Mouse (Mus musculus) macrophage (primary cell): ENCODE data around the gene Ubqln4. TPM values are rescaled to one million over a fixed set of nuclear protein-coding genes. Genes with fewer than 3 reads are reported as not detected.
"Not testable (repeated sequence)": the region's sequence is repeated elsewhere in the genome, so short reads cannot be mapped to it uniquely, and the experiment has no call there.

Source experiments
- H3K27ac ChIP-seq: fragments of 350-480 bp; formaldehyde crosslinking; 2 replicates; pipeline ENCODE4 v1.9.0; 2021
- H3K36me3 ChIP-seq: fragments of 350-480 bp; formaldehyde crosslinking; 2 replicates; pipeline ENCODE4 v1.9.0; 2021; ENCODE audit errors: inconsistent target
- H3K4me3 ChIP-seq: fragments of 350-480 bp; formaldehyde crosslinking; 2 replicates; pipeline ENCODE4 v1.9.0; 2021; ENCODE audit errors: inconsistent target
- H3K79me2 ChIP-seq: fragments of 350-480 bp; formaldehyde crosslinking; 2 replicates; pipeline ENCODE4 v1.9.0; 2021; ENCODE audit errors: inconsistent target
- WGBS: methylation state at CpG from one replicate; pipeline ENCODE4 v1.1.7; 2026; ENCODE audit warnings: inconsistent platforms; ENCODE audit not compliant: missing documents; 5-methylcytosine and 5-hydroxymethylcytosine counted together
- polyA plus RNA-seq: library from polyadenylated mRNA; stranded (reverse); fragments of 250-400 nt; gene quantifications from 3 replicates; pipeline ENCODE4 v1.2.4, GENCODE M21; 2018; ENCODE audit warnings: inconsistent platforms

The Ubqln4 gene
- polyA plus RNA-seq, 1 experiment from 2014 or later: 26.3 TPM

DNA sequence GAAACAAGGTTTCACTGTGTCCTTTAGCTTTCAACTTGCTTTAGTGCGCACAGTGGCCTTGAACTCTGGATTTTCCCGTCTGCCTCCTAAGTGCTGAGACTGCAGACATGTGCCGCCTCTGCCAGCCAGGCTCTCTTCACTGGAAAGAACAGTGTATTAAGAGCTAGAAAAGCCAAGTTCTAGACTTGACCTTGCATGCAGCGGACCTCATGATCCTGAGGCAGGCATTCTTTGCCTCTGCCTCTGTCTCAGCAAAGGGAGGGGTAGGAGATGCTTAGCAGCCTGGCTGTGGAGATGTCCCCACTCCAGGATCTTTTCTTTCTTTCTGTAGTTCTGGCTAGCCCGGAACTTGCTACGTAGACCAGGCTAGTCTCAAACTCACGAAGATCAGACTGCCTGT, 51.3 kb downstream of the Ubqln4 start:
- Histone ChIP-seq H3K4me3 (no peak overlapping the region), H3K27ac (0 out of 2 replicates have a peak overlapping the region, but pooled peaks have one; percentile 66), H3K36me3 (no peaks in the 10 kb centered on the region), H3K79me2 (peaks cover 18% of the 10 kb centered on the region; the same call in 1 of the 2 replicates)
- 93% methylated on average over 7 of the region's 7 CpGs for WGBS

DNA sequence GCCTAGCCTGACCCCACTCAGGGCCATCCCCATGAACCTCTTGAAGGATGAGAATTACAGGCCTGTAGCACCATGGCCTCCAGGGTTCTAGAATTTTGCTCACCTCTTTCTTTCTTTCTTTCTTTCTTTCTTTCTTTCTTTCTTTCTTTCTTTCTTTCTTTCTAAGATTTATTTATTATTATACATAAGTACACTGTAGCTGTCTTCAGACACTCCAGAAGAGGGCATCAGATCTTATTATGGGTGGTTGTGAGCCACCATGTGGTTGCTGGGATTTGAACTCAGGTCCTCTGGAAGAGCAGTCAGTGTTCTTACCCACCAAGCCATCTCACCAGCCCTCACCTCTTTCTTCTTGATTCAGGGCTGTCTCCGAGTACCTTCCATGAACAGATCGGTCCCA, 52.1 kb downstream of the Ubqln4 start, which contains the start of gene Arhgef2:
Gene Arhgef2, plus strand, starts transcription at position 301 of the 400 bp plus-strand sequence.
- not testable (repeated sequence) for H3K36me3 ChIP-seq, H3K4me3 ChIP-seq
- peaks cover 18% of the 10 kb centered on the region; the same call in 1 of the 2 replicates for H3K79me2 ChIP-seq
- H3K27ac ChIP-seq: peak within 1 kb of the TSS; percentile 74
- WGBS: 96% methylated on average over 2 of the region's 2 CpGs

DNA sequence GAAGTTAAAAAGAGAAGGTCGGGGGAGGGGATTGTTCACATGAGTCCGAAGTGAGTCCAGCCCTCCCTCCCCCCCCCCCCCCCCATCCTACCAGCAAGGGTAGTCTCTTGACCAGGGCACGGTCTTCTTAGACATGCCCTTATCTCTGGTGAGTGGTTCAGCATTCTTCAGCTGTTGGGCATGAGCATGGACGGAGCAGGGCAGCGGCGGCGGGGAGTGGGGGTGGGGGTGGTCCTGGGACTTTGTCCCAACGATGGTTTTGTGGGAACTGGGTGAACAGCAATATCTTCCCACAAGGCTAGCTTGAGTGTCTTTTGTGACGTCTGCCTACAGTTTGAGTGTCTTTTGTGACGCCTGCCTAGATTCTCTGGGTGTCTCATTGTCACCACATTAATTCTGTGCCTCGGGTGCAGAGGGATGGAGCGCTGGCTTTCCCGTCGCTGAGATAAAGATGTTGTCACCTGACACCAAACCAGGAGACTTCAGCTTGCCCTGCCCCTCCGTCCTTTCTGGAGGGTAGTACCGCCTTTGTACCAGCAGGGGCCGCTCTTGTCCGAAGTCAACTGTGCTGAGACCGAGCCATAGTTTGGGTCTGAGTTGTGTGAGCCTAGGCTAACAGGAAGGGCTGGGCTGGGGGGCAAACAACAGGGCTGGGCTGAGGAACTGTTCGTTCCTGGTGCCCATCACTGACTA, 53.7 kb downstream of the Ubqln4 start:
- WGBS: 2% methylated on average over 20 of the region's 20 CpGs
- Histone ChIP-seq H3K27ac (peak overlapping the region; percentile 74), H3K79me2 (peaks cover 18% of the 10 kb centered on the region; the same call in 1 of the 2 replicates), H3K36me3 (no peaks in the 10 kb centered on the region), H3K4me3 (peak overlapping the region; percentile 19)

DNA sequence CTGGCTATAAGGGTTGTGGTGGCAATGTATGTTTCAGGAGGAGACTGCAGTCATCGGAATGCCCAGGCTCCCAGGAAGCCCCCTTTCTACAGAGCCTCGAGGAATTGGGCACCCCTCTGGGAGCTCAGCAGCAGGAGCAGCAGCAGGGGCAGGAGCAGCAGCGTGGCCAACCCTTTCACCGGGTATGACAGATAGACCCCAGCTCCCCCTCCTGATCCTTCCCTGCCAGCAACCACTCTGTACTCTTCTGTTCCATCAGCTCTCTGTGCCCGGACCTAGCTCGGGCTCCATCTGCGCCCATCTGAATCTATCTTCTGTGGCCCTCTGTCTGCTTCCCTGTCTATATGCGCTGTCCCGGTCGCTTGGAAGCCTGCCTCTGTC, 54.2 kb downstream of the Ubqln4 start:
- H3K4me3 ChIP-seq: peak overlapping the region; percentile 19
- peak overlapping the region; percentile 74 for H3K27ac ChIP-seq
- 41% methylated on average over 10 of the region's 10 CpGs for WGBS
- peaks cover 18% of the 10 kb centered on the region; the same call in 1 of the 2 replicates for H3K79me2 ChIP-seq
- H3K36me3 ChIP-seq: peaks cover under 1% of the 10 kb centered on the region; the same call in 1 of the 2 replicates

DNA sequence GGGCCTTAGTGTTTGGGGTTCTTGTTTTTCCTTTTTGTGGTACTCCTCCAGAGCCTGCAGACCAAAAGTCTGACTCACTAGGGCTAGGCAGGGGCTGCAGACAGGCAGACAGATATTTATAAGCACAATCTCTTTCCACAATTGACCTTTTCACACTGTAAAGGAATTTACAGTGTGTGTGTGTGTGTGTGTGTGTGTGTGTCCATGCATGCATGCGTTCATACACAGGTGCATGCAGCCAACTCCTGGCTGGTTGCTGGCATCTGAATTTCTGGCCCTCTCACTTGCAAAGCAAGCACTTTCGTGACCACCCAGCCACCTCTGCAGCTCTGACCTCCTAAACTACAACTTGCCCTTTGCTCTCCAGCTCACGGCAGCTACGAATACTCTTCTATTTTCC, 55.5 kb downstream of the Ubqln4 start:
- Histone ChIP-seq H3K36me3 (peaks cover 10% of the 10 kb centered on the region; the same call in 1 of the 2 replicates), H3K79me2 (peaks cover 18% of the 10 kb centered on the region; the same call in 1 of the 2 replicates), H3K4me3 (no peak overlapping the region), H3K27ac (peak overlapping the region; percentile 2; the same call in 1 of the 2 replicates)
- WGBS: 94% methylated on average over 3 of the region's 4 CpGs

DNA sequence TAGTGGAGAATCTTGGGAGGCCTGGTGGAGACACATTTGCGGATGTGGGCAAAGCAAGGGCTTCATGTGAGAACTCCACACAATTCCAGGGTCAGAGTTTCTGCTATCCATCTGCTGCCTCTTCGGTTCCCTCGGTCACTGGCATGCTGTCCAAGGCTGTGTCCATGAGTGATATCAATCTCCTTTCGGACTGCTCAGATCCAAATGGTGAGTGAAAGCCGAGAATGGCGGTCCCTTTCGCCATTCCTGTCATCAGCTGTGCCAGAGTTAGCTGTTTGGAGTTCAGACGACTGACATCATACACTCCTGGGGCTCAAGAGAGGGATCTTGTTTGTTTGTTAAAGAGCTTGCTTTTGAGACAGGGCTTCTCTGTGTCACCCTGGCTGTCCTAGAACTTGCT, 60.9 kb downstream of the Ubqln4 start:
- Histone ChIP-seq H3K36me3 (peaks cover 33% of the 10 kb centered on the region), H3K27ac (no peak overlapping the region), H3K79me2 (peaks cover under 1% of the 10 kb centered on the region; the same call in 1 of the 2 replicates), H3K4me3 (no peak overlapping the region)
- 94% methylated on average over 8 of the region's 8 CpGs for WGBS

DNA sequence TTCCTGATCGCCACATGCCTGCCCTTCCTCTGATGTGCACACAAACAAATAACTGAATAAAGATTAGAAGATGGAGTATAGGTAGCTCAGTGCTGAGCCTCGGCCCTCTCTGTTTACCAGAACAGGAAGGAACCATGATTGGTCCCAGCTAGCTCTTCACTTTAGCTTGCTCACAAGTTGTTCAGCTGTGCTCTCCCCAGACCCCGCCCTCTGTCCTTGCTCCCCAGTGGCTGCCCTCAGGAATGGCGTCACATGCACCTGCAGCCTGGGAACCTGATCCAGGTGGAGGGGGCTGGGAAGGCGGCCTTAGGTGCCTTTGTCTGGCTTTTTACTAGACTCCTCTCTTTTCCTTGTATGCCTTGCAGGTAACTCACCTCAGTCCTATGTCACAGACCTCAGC, 61.6 kb downstream of the Ubqln4 start:
- H3K36me3 ChIP-seq: peaks cover 33% of the 10 kb centered on the region
- H3K79me2 ChIP-seq: peaks cover under 1% of the 10 kb centered on the region; the same call in 1 of the 2 replicates
- H3K4me3 ChIP-seq: no peak overlapping the region
- 83% methylated on average over 4 of the region's 5 CpGs for WGBS
- H3K27ac ChIP-seq: no peak overlapping the region

DNA sequence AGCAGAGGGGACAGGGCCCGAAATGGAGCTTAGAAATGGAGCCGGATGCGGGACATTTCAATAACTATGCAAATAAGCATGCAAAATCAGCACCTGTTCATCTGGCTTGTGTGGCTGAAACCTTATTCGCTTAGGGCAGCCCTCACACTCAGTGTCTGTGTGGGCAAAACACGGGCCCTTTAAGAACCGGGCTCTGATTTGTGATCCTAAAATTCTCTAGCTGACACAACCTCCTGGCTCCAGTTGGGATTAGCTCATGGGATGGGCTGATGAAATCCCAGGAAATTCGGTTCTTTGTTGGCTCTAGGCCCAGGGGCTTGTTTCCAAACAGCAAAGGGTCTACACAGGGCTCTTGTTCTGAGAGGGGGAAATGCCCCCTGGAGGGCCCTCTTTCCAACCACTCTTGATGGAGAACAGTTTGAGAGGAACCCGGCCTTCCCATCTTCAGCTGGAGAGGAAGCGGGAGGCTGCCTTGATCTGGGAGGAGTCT, 62.4 kb downstream of the Ubqln4 start:
- Histone ChIP-seq H3K27ac (no peak overlapping the region), H3K4me3 (no peak overlapping the region), H3K79me2 (peaks cover 8% of the 10 kb centered on the region; the same call in 1 of the 2 replicates), H3K36me3 (peaks cover 33% of the 10 kb centered on the region)
- WGBS: 93% methylated on average over 9 of the region's 9 CpGs

DNA sequence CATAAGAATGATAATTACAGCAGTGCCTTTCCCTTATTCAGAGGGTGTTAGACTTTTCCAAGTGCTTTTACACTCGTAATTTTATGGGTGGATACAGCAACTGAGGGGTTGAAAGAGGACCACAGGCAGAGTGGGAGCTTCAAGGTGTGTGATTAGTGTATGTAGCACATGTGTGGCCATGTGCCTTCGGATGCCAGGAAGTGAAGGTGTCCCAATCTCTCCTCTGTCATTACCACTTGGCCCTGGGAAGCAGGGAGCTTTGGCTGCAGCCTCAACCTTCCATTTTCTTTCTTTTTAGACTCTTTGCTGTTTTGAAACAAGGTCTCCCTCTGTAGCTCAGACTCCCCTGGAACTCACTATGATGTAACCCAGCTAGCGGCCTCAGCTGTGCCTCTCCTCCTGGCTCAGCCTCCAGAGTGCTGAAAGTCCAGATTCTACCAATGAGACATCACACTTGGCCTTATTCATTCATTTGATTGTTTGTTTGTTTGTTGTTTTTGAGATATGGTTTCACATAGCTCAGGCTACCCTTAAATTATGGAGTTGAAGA, 63.5 kb downstream of the Ubqln4 start:
- Histone ChIP-seq H3K27ac (no peak overlapping the region), H3K36me3 (peaks cover 33% of the 10 kb centered on the region), H3K4me3 (no peak overlapping the region), H3K79me2 (peaks cover 16% of the 10 kb centered on the region)
- WGBS: 81% methylated on average over 3 of the region's 3 CpGs

DNA sequence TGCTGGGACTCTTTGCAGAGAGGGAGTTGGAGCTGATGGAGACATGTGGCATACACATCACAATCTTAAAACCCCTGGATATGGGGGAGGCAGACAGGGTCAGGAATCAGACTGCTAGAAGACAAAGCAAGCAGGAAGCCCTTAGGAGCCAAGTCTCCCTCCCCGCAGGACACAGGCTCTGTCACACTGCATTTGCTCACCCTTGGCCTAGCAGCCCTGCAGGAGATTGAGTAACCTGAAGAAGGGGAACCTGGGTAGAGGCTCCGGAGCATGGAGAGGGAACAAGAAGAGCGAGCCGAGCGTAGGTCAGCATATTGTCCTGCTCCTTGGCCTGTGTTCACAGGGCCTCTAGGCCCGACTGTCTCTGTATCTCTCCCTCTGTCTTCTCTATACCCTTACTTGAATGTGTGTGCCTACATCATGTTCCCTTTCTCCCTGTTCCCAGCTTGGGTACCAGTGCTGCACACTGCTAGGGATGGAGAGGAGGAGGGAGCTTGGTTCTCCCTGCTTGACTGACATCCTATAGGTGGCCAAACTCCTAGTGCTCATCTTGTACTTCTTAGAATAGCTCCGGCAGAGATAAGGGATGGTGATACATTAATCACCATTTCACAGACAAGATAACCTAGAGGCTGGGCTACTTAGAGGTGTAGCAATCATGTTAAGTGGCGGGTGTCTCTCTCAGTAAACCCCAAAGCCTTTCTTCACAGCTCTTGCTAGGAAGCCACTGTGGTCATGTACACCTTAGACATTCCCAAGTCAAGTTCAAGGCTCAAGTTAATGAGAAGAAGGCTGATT, 64.7 kb downstream of the Ubqln4 start:
- peaks cover 28% of the 10 kb centered on the region for H3K79me2 ChIP-seq
- H3K36me3 ChIP-seq: peaks cover 28% of the 10 kb centered on the region
- 27% methylated on average over 8 of the region's 8 CpGs for WGBS
- no peak overlapping the region for H3K4me3 ChIP-seq
- peak overlapping the region; percentile 38 for H3K27ac ChIP-seq

Other genes with a start within 250 kb of the Ubqln4 start
- 347 to 461 TPM (median 393 TPM) in 3 replicates for gene Glmp, start 228.7 kb upstream of the Ubqln4 start, polyA plus RNA-seq
- gene Tmem79, start 217.6 kb upstream of the Ubqln4 start, polyA plus RNA-seq: 0.13 to 0.59 TPM (median 0.42 TPM) in 3 replicates
- gene Smg5, start 217.5 kb upstream of the Ubqln4 start, polyA plus RNA-seq: 14.9 to 23.8 TPM (median 23.6 TPM) in 3 replicates
- gene Paqr6, start 189.2 kb upstream of the Ubqln4 start, polyA plus RNA-seq: not detected in 3 replicates
- not detected in 3 replicates for gene Bglap3, start 181.0 kb upstream of the Ubqln4 start, polyA plus RNA-seq
- not detected in 3 replicates for gene Bglap2, start 175.1 kb upstream of the Ubqln4 start, polyA plus RNA-seq
- gene Bglap, start 169.3 kb upstream of the Ubqln4 start, polyA plus RNA-seq: not detected in 3 replicates
- 20.9 to 38.7 TPM (median 26.5 TPM) in 3 replicates for gene Pmf1, start 143.4 kb upstream of the Ubqln4 start, polyA plus RNA-seq
- gene Slc25a44, start 128.6 kb upstream of the Ubqln4 start, polyA plus RNA-seq: 23.0 to 38.3 TPM (median 30.3 TPM) in 3 replicates
- gene Sema4a, start 92.6 kb upstream of the Ubqln4 start, polyA plus RNA-seq: 7.3 to 33.5 TPM (median 7.7 TPM) in 3 replicates
- gene Lmna, start 43.8 kb upstream of the Ubqln4 start, polyA plus RNA-seq: 96.7 to 217 TPM (median 105 TPM) in 3 replicates
- 0.08 to 0.10 TPM (median 0.10 TPM) in 3 replicates for gene Mex3a, start 21.4 kb upstream of the Ubqln4 start, polyA plus RNA-seq
- not detected in 3 replicates for gene Rab25, start 5.5 kb upstream of the Ubqln4 start, polyA plus RNA-seq
- 164 to 206 TPM (median 186 TPM) in 3 replicates for gene Lamtor2, start 684 bp upstream of the Ubqln4 start, polyA plus RNA-seq
- 108 to 122 TPM (median 113 TPM) in 3 replicates for gene Ssr2, start 22.1 kb downstream of the Ubqln4 start, polyA plus RNA-seq
- 83.0 to 111 TPM (median 86.2 TPM) in 3 replicates for gene Arhgef2, start 52.2 kb downstream of the Ubqln4 start, polyA plus RNA-seq
- not detected in 3 replicates for gene Rxfp4, start 99.4 kb downstream of the Ubqln4 start, polyA plus RNA-seq
- 23.7 to 38.1 TPM (median 25.0 TPM) in 3 replicates for gene Khdc4, start 132.0 kb downstream of the Ubqln4 start, polyA plus RNA-seq
- 63.4 to 99.3 TPM (median 90.4 TPM) in 3 replicates for gene Rit1, start 163.1 kb downstream of the Ubqln4 start, polyA plus RNA-seq
- gene Syt11, start 221.4 kb downstream of the Ubqln4 start, polyA plus RNA-seq: 6.1 to 6.8 TPM (median 6.2 TPM) in 3 replicates